Mouse (Mus musculus) midbrain, embryonic 13.5 days (tissue): ENCODE measurements around the gene Rab12. TPM values are rescaled to one million over a fixed set of nuclear protein-coding genes. Genes with fewer than 3 reads are reported as not detected.

Experiments used
- ATAC-seq: fragments of 200-750 bp; cut with Nextera tagmentation; 2 replicates; pipeline ENCODE4 v1.8.0; 2017; ENCODE audit warnings: mild to moderate bottlenecking, moderate TSS enrichment, moderate library complexity
- H3K27ac ChIP-seq: fragments of 300-500 bp; sonication (generic); 2 replicates; pipeline ENCODE4 v1.5.1; 2015; ENCODE audit warnings: inconsistent platforms, mild to moderate bottlenecking, moderate library complexity
- H3K27me3 ChIP-seq: fragments of 300-500 bp; sonication (generic); 2 replicates; pipeline ENCODE4 v1.6.1; 2015; ENCODE audit warnings: mild to moderate bottlenecking, inconsistent platforms
- H3K36me3 ChIP-seq: fragments of 300-500 bp; sonication (generic); 2 replicates; pipeline ENCODE4 v1.6.1; 2015; ENCODE audit warnings: mild to moderate bottlenecking, inconsistent platforms
- H3K4me1 ChIP-seq: fragments of 300-500 bp; sonication (generic); replicated peaks from 2 replicates; pipeline ENCODE4 v1.6.1; 2015; ENCODE audit warnings: inconsistent platforms
- H3K4me2 ChIP-seq: fragments of 300-500 bp; sonication (generic); replicated peaks from 2 replicates; pipeline ENCODE4 v1.6.1; 2015; ENCODE audit warnings: moderate library complexity, mild to moderate bottlenecking, inconsistent platforms
- H3K4me3 ChIP-seq: fragments of 300-500 bp; sonication (generic); replicated peaks from 2 replicates; pipeline ENCODE4 v1.5.1; 2015; ENCODE audit warnings: mild to moderate bottlenecking, inconsistent platforms
- H3K9ac ChIP-seq: fragments of 300-500 bp; sonication (generic); replicated peaks from 2 replicates; pipeline ENCODE4 v1.6.1; 2015; ENCODE audit warnings: mild to moderate bottlenecking, inconsistent platforms
- H3K9me3 ChIP-seq: fragments of 300-500 bp; sonication (generic); 2 replicates; pipeline ENCODE4 v1.6.1; 2016; ENCODE audit warnings: mild to moderate bottlenecking, inconsistent platforms
- WGBS: fragments of 180-500 bp; shearing (Covaris S2); methylation state at CpG from one replicate; pipeline ENCODE4 v1.1.7; 2015; 5-methylcytosine and 5-hydroxymethylcytosine counted together
- polyA plus RNA-seq: library from polyadenylated mRNA; unstranded; fragments of >200 nt; fragmentation: Nextera tagmentation; extraction: Ambion mirVana; gene quantifications from 2 replicates; pipeline ENCODE4 v1.2.1, GENCODE M21; 2015

Rab12 gene
- polyA plus RNA-seq, 1 experiment from 2014 or later = 59.0 TPM

DNA sequence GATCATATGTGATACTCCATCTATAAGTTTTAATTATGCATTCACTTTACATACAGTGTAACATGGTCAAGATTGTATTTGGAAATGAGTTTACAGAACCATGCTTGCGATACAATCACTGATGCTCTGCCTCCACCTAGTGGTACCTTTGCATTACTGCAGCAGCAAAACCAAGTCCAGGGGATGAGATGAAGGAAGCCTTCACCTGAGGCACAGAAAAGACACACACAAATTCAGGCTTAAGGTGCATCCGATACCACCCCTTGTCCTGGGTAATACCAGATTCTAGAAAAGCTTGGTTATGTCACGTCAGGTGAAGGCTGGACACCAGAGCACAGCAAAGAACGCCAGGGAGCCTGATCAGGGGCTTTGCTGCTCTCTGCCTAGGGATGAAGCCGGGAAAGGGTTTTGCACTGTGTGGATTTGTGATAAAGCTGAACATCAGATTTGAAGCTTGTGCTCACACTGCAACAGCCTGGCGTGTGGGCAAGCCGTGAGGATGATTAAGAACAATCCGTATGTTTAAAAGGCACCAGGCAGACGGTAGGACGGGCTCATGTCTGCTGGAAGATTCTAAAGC lies 29.4 kb downstream of the Rab12 start:
- Histone ChIP-seq H3K4me1 (peaks cover 1% of the 10 kb centered on the region; the same call in 1 of the 2 replicates), H3K27ac (no peak overlapping the region), H3K36me3 (peaks cover 16% of the 10 kb centered on the region), H3K9ac (no peak overlapping the region), H3K4me3 (no peak overlapping the region), H3K9me3 (no peaks in the 10 kb centered on the region), H3K27me3 (no peaks in the 10 kb centered on the region), H3K4me2 (no peak overlapping the region)
- peak; percentile 53; the same call in 1 of the 2 replicates for ATAC-seq
- WGBS = 45% methylated on average over 10 of the region's 10 CpGs

DNA sequence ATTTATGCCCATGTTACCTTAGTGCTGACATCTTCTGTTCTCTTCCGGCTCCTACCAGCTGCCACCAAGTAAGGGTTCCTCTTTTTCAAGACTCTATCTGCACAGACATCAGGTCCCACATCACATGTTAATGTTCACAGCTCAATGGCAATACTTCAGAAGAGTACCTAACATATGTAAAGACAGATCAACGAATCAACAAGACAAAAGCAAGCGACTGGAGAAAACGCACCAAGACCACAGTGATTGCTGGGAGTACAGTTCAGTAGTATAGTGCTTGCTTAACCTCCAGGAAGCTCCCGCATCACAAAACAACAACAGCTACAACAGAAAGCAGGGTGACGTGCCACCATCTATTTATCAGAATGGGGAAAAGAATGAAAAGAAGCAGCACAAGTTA lies 33.0 kb downstream of the Rab12 start:
- no peak overlapping the region for H3K27ac ChIP-seq
- 91% methylated on average over 6 of the region's 6 CpGs for WGBS

DNA sequence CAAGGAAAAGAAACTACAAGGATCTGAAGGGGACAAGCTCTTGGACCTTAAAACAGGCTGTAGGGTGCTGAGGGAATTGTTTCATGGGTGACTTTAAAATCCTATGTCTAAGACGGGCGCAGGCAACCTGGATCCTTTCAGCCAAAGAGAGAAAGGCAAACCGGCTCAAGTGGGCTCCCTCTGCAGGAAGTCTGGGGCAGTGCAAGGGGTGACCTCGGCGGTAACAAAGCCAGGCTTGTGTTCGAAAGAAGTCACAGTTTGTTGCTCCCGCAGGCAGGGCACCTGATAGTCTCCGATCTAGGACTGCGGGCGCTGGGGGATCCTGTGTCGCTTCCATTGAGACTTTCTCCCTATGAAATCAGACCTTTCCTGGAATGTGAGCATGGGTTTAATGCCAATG lies 33.8 kb downstream of the Rab12 start:
- Histone ChIP-seq H3K9me3 (no peaks in the 10 kb centered on the region), H3K4me2 (no peak overlapping the region), H3K9ac (no peak overlapping the region), H3K27me3 (no peaks in the 10 kb centered on the region), H3K27ac (no peak overlapping the region), H3K4me3 (no peak overlapping the region), H3K4me1 (peaks cover 17% of the 10 kb centered on the region), H3K36me3 (no peaks in the 10 kb centered on the region)
- WGBS = 7% methylated on average over 11 of the region's 11 CpGs
- 0 out of 2 replicates have a peak, but pooled peaks have one; percentile 15 for ATAC-seq

More for the DNA sequence above, 33.0 kb downstream of the Rab12 start:
- peaks cover 10% of the 10 kb centered on the region for H3K4me1 ChIP-seq
- ATAC-seq = no peak
- H3K4me3 ChIP-seq = no peak overlapping the region
- H3K9me3 ChIP-seq = no peaks in the 10 kb centered on the region
- no peaks in the 10 kb centered on the region for H3K27me3 ChIP-seq
- H3K9ac ChIP-seq = no peak overlapping the region
- no peaks in the 10 kb centered on the region for H3K36me3 ChIP-seq
- H3K4me2 ChIP-seq = no peak overlapping the region

DNA sequence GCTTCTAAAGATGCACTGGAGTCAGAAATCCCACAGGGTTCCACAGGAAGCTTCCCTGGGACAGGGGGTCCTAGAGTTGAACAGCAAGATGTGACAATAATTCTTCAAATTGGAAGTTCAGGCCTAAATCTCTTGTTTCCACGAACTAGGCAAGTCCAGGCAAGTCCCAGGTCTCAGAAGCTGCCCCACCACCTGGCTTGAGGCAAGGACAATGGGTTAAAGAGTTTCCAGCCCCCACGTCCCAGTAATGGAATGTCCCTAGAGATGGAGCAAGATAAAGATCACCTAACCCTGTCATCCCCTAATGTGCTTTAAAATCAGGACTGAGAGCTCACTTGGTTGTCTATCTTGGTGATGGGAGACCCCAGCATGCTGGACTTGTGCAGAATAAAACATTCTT lies 34.6 kb downstream of the Rab12 start:
- Histone ChIP-seq H3K4me1 (peaks cover 24% of the 10 kb centered on the region), H3K27me3 (no peaks in the 10 kb centered on the region), H3K27ac (no peak overlapping the region), H3K4me3 (no peak overlapping the region), H3K9me3 (no peaks in the 10 kb centered on the region), H3K4me2 (no peak overlapping the region), H3K36me3 (no peaks in the 10 kb centered on the region), H3K9ac (no peak overlapping the region)
- WGBS = 61% methylated on average over 2 of the region's 2 CpGs
- ATAC-seq = no peak

DNA sequence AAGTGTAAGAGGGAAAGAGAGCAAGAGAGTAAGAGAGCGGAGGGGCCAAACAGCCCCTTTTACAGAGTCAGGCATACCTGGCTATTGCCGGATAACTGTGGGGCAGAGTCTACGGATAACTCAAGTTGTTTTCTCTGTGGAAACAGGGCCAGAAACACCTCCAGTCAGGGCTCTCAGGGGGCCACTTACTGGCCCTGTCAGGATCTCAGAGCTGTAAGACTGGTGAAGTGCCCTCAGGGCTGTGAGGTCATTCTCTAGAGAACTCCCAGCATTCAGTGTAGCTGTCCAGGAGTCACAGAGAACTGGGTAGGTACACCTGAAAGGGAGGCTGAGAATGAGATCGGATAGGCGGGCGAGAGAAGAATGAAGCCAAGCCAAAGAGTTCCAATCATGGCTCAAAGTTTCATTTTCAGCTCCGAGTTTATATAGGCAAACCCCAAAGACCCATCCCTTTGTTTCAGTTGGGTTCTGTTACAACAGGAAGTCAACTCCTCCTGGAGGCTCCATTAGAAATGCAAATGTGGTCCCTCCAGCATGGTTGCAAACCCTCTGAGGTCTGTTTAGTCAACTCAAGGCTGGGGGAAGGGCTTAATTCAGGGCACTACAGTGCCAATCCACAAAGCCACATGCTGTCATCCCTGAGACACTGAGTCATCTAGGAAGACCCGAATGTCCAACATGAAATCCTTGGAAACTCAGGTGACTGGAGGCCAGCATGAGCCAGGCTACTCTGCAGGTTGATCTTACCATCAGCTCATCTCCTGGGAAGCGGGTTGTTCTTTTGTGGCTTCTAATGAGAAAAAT lies 35.7 kb downstream of the Rab12 start:
- no peaks in the 10 kb centered on the region for H3K27me3 ChIP-seq
- no peaks in the 10 kb centered on the region for H3K9me3 ChIP-seq
- no peak overlapping the region for H3K9ac ChIP-seq

DNA sequence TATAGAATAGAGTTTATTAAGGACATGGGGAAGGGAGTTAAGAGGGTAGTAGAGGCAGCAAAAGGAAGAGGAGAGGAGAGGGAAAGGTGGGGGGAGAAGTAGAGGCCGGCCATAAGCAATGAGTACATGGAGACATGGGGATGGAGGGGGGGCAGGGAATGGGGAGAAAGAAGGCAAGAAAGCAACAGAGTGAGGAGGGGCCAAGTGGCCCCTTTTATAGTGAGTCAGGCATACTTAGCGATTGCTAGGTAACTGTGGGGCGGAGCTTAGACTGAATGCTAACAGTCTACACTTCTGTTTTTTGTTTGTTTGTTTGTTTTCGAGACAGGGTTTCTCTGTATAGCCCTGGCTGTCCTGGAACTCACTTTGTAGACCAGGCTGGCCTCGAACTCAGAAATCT lies 38.2 kb downstream of the Rab12 start:
- no peaks in the 10 kb centered on the region for H3K9me3 ChIP-seq
- no peaks in the 10 kb centered on the region for H3K27me3 ChIP-seq
- H3K27ac ChIP-seq = peak overlapping the region; percentile 93
- H3K9ac ChIP-seq = no peak overlapping the region; the same call in 1 of the 2 replicates
- peaks cover 43% of the 10 kb centered on the region for H3K4me1 ChIP-seq
- ATAC-seq = no peak
- no peaks in the 10 kb centered on the region for H3K36me3 ChIP-seq
- H3K4me3 ChIP-seq = no peak overlapping the region
- 67% methylated on average over 5 of the region's 5 CpGs for WGBS
- peak overlapping the region; percentile 43; the same call in 1 of the 2 replicates for H3K4me2 ChIP-seq

More for the DNA sequence above, 35.7 kb downstream of the Rab12 start:
- ATAC-seq = no peak
- Histone ChIP-seq H3K4me3 (no peak overlapping the region), H3K27ac (no peak overlapping the region), H3K4me1 (peaks cover 36% of the 10 kb centered on the region), H3K36me3 (no peaks in the 10 kb centered on the region), H3K4me2 (no peak overlapping the region)
- WGBS = 73% methylated on average over 9 of the region's 9 CpGs

DNA sequence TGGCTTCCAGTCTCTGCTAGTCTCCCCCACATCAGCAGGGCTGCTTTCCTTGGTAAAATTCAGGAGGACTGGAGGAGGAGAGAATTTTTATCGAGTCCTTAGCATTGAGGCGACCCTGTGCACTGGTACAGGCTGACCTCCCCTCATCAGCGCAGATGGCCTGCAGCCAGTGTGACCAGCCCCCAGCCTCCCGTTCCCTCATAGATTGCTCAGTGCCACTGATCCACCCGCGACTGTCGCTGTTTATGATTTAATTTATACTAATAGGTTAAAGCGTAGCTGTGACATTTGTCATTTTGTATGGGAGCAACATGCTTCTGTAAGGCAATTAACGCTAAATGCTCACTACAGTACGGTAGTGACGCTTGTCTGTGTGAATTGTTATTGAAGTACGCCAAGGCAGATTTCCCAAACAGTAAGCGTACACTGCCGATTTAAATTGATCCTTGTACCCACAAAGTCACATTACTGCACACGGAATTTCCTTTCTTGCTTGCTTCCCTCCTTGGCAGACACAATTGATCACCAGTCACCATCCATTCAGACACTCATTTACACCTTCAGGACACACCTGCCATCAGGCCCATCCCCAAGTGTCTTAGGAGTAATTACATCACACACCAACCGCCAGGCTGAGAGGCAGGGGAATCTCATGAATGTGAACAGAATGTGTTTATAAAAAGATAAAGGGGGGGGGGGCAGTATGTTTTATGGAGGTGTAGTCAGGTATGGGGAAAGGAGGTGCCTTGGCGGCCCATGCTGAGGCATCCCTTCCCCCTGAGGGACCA lies 38.8 kb downstream of the Rab12 start:
- Histone ChIP-seq H3K27ac (peak overlapping the region; percentile 93), H3K9ac (peak overlapping the region; percentile 52), H3K4me2 (peak overlapping the region; percentile 43), H3K27me3 (no peaks in the 10 kb centered on the region), H3K36me3 (no peaks in the 10 kb centered on the region), H3K4me1 (peaks cover 43% of the 10 kb centered on the region), H3K9me3 (no peaks in the 10 kb centered on the region), H3K4me3 (no peak overlapping the region; the same call in 1 of the 2 replicates)
- peak; percentile 59 for ATAC-seq
- 9% methylated on average over 17 of the region's 17 CpGs for WGBS

DNA sequence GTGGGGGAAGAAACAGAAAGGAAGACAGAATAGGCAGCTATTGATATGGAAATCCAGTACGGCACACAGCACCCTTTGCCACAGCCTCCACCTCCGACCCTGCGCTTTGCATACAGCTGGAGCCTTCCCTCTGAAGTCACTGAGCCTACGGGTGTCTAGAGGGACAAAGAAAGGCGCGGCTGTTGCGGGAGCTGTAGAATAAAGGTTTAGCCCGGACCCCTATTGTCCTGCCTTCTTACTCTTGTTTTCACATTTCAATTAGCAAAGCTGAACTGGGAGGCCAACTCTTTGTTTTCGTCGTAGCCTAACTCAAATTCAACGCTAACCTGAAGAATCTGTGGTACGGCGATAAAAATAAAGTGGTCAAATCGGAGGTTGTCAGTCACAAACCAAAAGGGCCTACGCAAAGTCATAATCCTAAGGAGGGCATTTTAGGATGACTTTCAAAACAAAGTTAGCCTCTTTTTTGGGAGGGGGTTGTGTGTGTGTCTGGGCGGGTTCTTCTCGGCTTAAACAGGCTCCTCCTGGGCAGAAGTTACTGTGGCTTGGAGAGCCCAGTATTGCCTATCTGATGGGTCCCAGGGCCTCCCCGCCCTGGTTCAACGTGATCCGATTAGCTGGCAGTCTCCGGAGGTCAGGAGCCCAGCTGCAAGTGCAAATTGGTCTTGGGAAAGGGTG lies 39.6 kb downstream of the Rab12 start:
- peak overlapping the region; percentile 93 for H3K27ac ChIP-seq
- peaks cover 40% of the 10 kb centered on the region for H3K4me1 ChIP-seq
- H3K27me3 ChIP-seq = no peaks in the 10 kb centered on the region
- H3K4me2 ChIP-seq = peak overlapping the region; percentile 43
- ATAC-seq = peak; percentile 93
- H3K9ac ChIP-seq = peak overlapping the region; percentile 52; the same call in 1 of the 2 replicates
- H3K9me3 ChIP-seq = 0 out of 2 replicates have a peak, but pooled peaks cover under 1% of the 10 kb centered on the region
- H3K4me3 ChIP-seq = peak overlapping the region; percentile 16
- H3K36me3 ChIP-seq = no peaks in the 10 kb centered on the region
- WGBS = 1% methylated on average over 21 of the region's 21 CpGs

DNA sequence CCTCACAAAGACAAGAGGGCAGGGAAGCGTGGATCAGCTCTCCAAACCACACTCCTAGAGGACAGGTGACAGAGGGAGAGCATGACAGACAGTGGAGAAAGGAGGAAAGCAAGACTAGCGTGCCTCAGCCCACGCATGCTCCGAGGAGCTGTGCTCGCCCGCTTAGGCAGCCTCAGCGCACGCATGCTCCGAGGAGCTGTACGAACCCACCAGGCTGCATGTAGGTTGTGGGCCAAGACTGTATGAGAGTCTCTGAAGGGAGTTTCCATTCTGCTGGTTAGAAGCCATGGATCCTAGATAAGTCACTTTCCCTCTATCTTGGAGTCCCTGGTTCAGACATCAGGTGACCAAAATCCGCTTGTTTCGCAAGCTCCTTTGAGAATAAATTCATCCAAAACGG lies 40.2 kb downstream of the Rab12 start:
- no peaks in the 10 kb centered on the region for H3K27me3 ChIP-seq
- H3K4me1 ChIP-seq = peaks cover 39% of the 10 kb centered on the region
- ATAC-seq = peak; percentile 91
- under 1% methylated on average over 13 of the region's 13 CpGs for WGBS
- peak overlapping the region; percentile 52; the same call in 1 of the 2 replicates for H3K9ac ChIP-seq
- peaks cover 6% of the 10 kb centered on the region; the same call in 1 of the 2 replicates for H3K9me3 ChIP-seq
- H3K27ac ChIP-seq = peak overlapping the region; percentile 93
- H3K4me2 ChIP-seq = peak overlapping the region; percentile 43
- no peaks in the 10 kb centered on the region for H3K36me3 ChIP-seq
- H3K4me3 ChIP-seq = peak overlapping the region; percentile 16

DNA sequence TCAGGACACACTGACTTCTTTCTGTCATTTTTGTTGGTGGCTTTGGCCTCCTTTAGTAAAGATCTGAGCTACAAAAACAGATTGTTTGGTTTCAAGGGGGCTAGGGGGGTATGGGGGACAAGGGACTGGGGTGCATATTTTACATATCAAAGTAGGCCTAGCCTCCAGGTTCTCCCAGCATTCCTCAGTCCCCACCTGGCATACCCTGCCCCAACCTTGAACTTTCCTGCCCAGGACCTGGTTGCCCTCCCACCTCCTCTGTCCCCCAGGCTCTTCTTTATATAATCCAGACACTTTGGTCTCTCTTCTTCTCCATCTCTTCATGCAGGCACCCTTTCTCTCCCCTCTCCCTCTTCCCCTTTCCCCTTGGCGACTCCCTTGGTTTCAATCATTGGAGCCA lies 46.3 kb downstream of the Rab12 start:
- Histone ChIP-seq H3K4me2 (no peak overlapping the region), H3K27me3 (no peaks in the 10 kb centered on the region), H3K4me3 (no peak overlapping the region), H3K36me3 (no peaks in the 10 kb centered on the region), H3K27ac (no peak overlapping the region), H3K9ac (no peak overlapping the region), H3K9me3 (peaks cover 10% of the 10 kb centered on the region; the same call in 1 of the 2 replicates), H3K4me1 (peaks cover 11% of the 10 kb centered on the region)
- no peak for ATAC-seq
- WGBS = 92% methylated on average over 1 of the region's 1 CpGs

DNA sequence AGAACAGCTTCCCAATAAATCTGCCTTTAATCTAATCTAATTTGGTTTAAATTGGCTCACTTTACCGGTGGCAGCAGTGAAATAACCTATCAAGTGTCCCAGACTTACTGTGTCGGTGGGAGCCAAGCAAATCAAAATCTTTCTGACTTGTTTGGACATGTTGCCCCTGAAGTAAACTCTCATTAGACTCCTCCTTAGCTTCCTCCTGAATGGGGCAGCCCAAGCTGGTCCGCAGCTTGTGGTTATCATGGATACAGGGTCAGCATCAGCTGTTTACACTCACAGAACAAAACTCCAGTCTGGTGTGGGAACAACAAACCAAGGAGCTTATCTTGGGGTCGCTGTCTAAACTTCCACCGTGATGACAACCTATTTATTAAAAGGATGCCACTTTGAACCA lies 47.8 kb downstream of the Rab12 start:
- no peak overlapping the region for H3K4me2 ChIP-seq
- ATAC-seq = no peak
- 85% methylated on average over 5 of the region's 5 CpGs for WGBS
- H3K27me3 ChIP-seq = no peaks in the 10 kb centered on the region
- H3K9ac ChIP-seq = no peak overlapping the region
- H3K4me1 ChIP-seq = peaks cover 10% of the 10 kb centered on the region
- no peak overlapping the region for H3K27ac ChIP-seq
- H3K36me3 ChIP-seq = no peaks in the 10 kb centered on the region
- H3K9me3 ChIP-seq = peaks cover 10% of the 10 kb centered on the region; the same call in 1 of the 2 replicates
- H3K4me3 ChIP-seq = no peak overlapping the region
